Mouse (Mus musculus) heart, postnatal 25 days (tissue): ENCODE measurements around the gene Dusp14. TPM values are rescaled to one million over a fixed set of nuclear protein-coding genes. Genes with fewer than 3 reads are reported as not detected.

Experiments used
- DNase-seq: peaks from one replicate; pipeline ENCODE4 v3.0.0; 2022; ENCODE audit warnings: low spot score
- intact Hi-C: fragments of 180-260 bp; cut with DNase I; formaldehyde crosslinking; loops from one replicate; pipeline ENCODE4 v1.15.1; 2025
- total RNA-seq, 2 experiments: library from RNA; stranded (reverse); gene quantifications; 2 replicates each; pipeline ENCODE4 v1.2.3; 2021

The Dusp14 gene
- total RNA-seq: under 1 TPM in 1 of 2 experiments, not detected in 1; 0.55 TPM

GRCm38 (mm10) chr11:84069034-84069370, at the start of gene Dusp14:
Gene Dusp14 (minus strand): TSS chr11:84069261.
- no peak for DNase-seq
- intact Hi-C loops: loop anchor here (5.0 kb wide), 1 partner anchor 443 kb away; the partner anchor contains the start of gene Aatf

- intact Hi-C loops: no loop called here
- no peak for DNase-seq
Observed at GRCm38 (mm10) chr11:84117431-84117830, 48.4 kb upstream of the Dusp14 start.

GRCm38 (mm10) chr11:84116221-84116620, 47.2 kb upstream of the Dusp14 start:
- no peak for DNase-seq
- intact Hi-C loops: no loop called here

GRCm38 (mm10) chr11:84115646-84116045, 46.6 kb upstream of the Dusp14 start:
- intact Hi-C loops: no loop called here
- no peak for DNase-seq

- no peak for DNase-seq
- intact Hi-C loops: no loop called here
Observed at GRCm38 (mm10) chr11:84113623-84114022, 44.6 kb upstream of the Dusp14 start.

GRCm38 (mm10) chr11:84107137-84107536, 38.1 kb upstream of the Dusp14 start:
- intact Hi-C loops: no loop called here
- no peak for DNase-seq

- no peak for DNase-seq
- intact Hi-C loops: no loop called here
Observed at GRCm38 (mm10) chr11:84104036-84104435, 35.0 kb upstream of the Dusp14 start.

- intact Hi-C loops: no loop called here
- DNase-seq: no peak
Observed at GRCm38 (mm10) chr11:84101182-84101581, 32.1 kb upstream of the Dusp14 start.

GRCm38 (mm10) chr11:84097251-84097998, 28.4 kb upstream of the Dusp14 start:
- intact Hi-C loops: no loop called here
- no peak for DNase-seq

- intact Hi-C loops: no loop called here
- DNase-seq: no peak
Observed at GRCm38 (mm10) chr11:84095084-84095483, 26.0 kb upstream of the Dusp14 start.

GRCm38 (mm10) chr11:84090572-84090971, 21.5 kb upstream of the Dusp14 start:
- DNase-seq: no peak
- intact Hi-C loops: no loop called here

GRCm38 (mm10) chr11:84081901-84082300, 12.8 kb upstream of the Dusp14 start:
- no peak for DNase-seq
- intact Hi-C loops: no loop called here

- no peak for DNase-seq
Observed at GRCm38 (mm10) chr11:84080327-84080726, 11.3 kb upstream of the Dusp14 start.

GRCm38 (mm10) chr11:84079887-84080286, 10.8 kb upstream of the Dusp14 start:
- no peak for DNase-seq
- intact Hi-C loops: no loop called here

More at GRCm38 (mm10) chr11:84080327-84080726, 11.3 kb upstream of the Dusp14 start:
- intact Hi-C loops: no loop called here

GRCm38 (mm10) chr11:84079361-84079760, 10.3 kb upstream of the Dusp14 start:
- intact Hi-C loops: no loop called here
- DNase-seq: no peak

GRCm38 (mm10) chr11:84078601-84079000, 9.5 kb upstream of the Dusp14 start:
- no peak for DNase-seq
- intact Hi-C loops: no loop called here

GRCm38 (mm10) chr11:84077008-84077407, 7.9 kb upstream of the Dusp14 start:
- intact Hi-C loops: no loop called here
- no peak for DNase-seq

- intact Hi-C loops: no loop called here
- DNase-seq: no peak
Observed at GRCm38 (mm10) chr11:84073816-84074764, 5.0 kb upstream of the Dusp14 start.

GRCm38 (mm10) chr11:84072904-84073651, 4.0 kb upstream of the Dusp14 start:
- intact Hi-C loops: no loop called here
- DNase-seq: peak; percentile 21
